Mouse (Mus musculus): ENCODE measurements around the gene Hnrnpul2. TPM values are rescaled to one million over a fixed set of nuclear protein-coding genes. Genes with fewer than 3 reads are reported as not detected.
"Not testable (repeated sequence)": the region's sequence is repeated elsewhere in the genome, so short reads cannot be mapped to it uniquely, and the experiment has no call there.

The Hnrnpul2 gene
- polyA plus RNA-seq, 1 experiment: 54.1 TPM

- Histone ChIP-seq H3K4me3 (replicated peaks) (peak overlapping the region; percentile 56), H3K9me3 (no peaks in the 10 kb centered on the region), H3K4me1 (peaks cover 42% of the 10 kb centered on the region), H3K27me3 (replicated peaks) (no peaks in the 10 kb centered on the region), H3K36me3 (replicated peaks; ENCODE audit: low read length) (peaks cover 53% of the 10 kb centered on the region)
- TF ChIP-seq FLI1 (IDR thresholded peaks at IDR 0.05; ENCODE audit: low read length) (no peak), GATA1 (IDR thresholded peaks at IDR 0.05; ENCODE audit: borderline replicate concordance, low read length) (no peak)
Observed at GRCm38 (mm10) chr19:8817001-8817400, 2.8 kb upstream of the Hnrnpul2 start.

- no peaks in the 10 kb centered on the region for H3K9me3 ChIP-seq
- H3K4me3 ChIP-seq (replicated peaks): peak overlapping the region; percentile 94
- H3K4me1 ChIP-seq: peaks cover 55% of the 10 kb centered on the region
- H3K27me3 ChIP-seq (replicated peaks): no peaks in the 10 kb centered on the region
- TF ChIP-seq GATA1 (IDR thresholded peaks at IDR 0.05; ENCODE audit: borderline replicate concordance, low read length) (no peak), FLI1 (IDR thresholded peaks at IDR 0.05; ENCODE audit: low read length) (no peak)
- peaks cover 51% of the 10 kb centered on the region for H3K36me3 ChIP-seq (replicated peaks; ENCODE audit: low read length)
Observed at GRCm38 (mm10) chr19:8818301-8818798, 1.5 kb upstream of the Hnrnpul2 start.

- Histone ChIP-seq H3K4me3 (replicated peaks) (peak within 1 kb of the TSS; percentile 94), H3K27me3 (replicated peaks) (no peaks in the 10 kb centered on the region), H3K36me3 (replicated peaks; ENCODE audit: low read length) (peaks cover 51% of the 10 kb centered on the region), H3K9me3 (no peaks in the 10 kb centered on the region), H3K4me1 (peaks cover 51% of the 10 kb centered on the region)
- TF ChIP-seq GATA1 (IDR thresholded peaks at IDR 0.05; ENCODE audit: borderline replicate concordance, low read length): no peak
- no peak for TF ChIP-seq FLI1 (IDR thresholded peaks at IDR 0.05; ENCODE audit: low read length)
Observed at GRCm38 (mm10) chr19:8818801-8819595, 812 bp upstream of the Hnrnpul2 start, which contains the start of gene Ttc9c. TSS of gene Ttc9c (minus strand) at chr19:8819333.

GRCm38 (mm10) chr19:8820424-8820956 lies 680 bp downstream of the Hnrnpul2 start:
- H3K27me3 ChIP-seq (replicated peaks): no peaks in the 10 kb centered on the region
- TF ChIP-seq FLI1 (IDR thresholded peaks at IDR 0.05; ENCODE audit: low read length) (no peak), GATA1 (IDR thresholded peaks at IDR 0.05; ENCODE audit: borderline replicate concordance, low read length) (no peak)
- H3K4me1 ChIP-seq: peaks cover 42% of the 10 kb centered on the region
- H3K9me3 ChIP-seq: no peaks in the 10 kb centered on the region
- H3K36me3 ChIP-seq (replicated peaks; ENCODE audit: low read length): peaks cover 52% of the 10 kb centered on the region
- H3K4me3 ChIP-seq (replicated peaks): peak overlapping the region; percentile 94

DNA sequence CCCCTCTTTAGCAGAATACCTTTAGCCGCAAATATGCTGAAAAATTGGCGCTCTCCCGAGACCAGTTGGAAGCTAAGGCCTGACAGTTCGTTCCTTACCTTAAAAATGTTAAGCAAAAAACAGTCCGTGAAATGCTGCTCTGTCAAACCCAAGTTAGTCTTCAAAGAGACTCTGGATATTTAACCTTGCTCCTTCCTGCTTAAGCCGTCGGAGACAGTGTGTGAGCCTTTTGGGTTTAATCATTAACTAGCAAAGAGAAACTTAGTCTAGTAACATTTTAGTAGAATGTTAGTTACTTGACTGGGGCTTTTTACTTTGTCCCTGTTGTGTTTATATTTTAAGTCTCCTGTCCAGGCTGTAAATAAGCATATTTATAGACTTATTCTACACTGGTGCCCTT lies 1.3 kb downstream of the Hnrnpul2 start:
- TF ChIP-seq GATA1 (IDR thresholded peaks at IDR 0.05; ENCODE audit: borderline replicate concordance, low read length): no peak
- no peak for TF ChIP-seq FLI1 (IDR thresholded peaks at IDR 0.05; ENCODE audit: low read length)
- Histone ChIP-seq H3K27me3 (replicated peaks) (no peaks in the 10 kb centered on the region), H3K36me3 (replicated peaks; ENCODE audit: low read length) (peaks cover 53% of the 10 kb centered on the region), H3K4me1 (peaks cover 37% of the 10 kb centered on the region), H3K9me3 (no peaks in the 10 kb centered on the region), H3K4me3 (replicated peaks) (peak overlapping the region; percentile 94)

DNA sequence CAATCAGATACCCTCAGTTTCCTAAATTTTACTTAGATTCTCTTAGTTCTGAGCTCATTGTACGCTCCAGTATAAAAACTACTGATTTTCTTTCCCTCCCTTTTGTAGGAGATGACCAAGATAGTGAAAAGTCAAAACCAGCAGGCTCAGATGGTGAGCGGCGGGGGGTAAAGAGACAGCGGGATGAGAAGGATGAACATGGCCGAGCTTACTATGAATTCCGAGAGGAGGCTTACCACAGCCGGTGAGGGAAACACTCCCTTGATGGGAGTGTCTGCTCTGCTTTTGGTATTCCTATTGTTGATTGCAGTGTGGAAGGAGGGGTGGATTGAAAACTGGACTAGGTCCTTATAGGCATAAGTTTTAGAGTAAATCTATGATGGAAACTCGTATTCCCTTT lies 2.9 kb downstream of the Hnrnpul2 start:
- Histone ChIP-seq H3K9me3 (no peaks in the 10 kb centered on the region), H3K36me3 (replicated peaks; ENCODE audit: low read length) (peaks cover 57% of the 10 kb centered on the region), H3K4me3 (replicated peaks) (peak overlapping the region; percentile 65), H3K27me3 (replicated peaks) (no peaks in the 10 kb centered on the region), H3K4me1 (peaks cover 24% of the 10 kb centered on the region)
- no peak for TF ChIP-seq GATA1 (IDR thresholded peaks at IDR 0.05; ENCODE audit: borderline replicate concordance, low read length)

DNA sequence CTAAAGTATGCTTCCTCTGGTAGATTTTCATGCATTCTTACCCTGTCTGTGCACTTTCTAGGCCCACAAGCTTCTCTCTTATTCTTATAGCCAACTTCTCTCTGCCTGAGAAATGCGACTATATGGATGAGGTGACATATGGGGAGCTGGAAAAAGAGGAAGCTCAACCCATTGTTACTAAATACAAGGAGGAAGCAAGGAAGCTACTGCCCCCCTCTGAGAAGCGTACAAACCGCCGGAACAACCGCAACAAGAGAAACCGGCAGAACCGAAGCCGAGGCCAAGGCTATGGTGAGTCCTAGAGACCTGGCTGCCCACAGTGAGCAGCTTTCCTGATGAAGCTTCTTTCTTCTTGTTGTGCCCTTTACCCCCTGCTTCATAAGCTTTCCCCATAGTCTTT lies 9.8 kb downstream of the Hnrnpul2 start, which contains the start of gene AC129217.1:
AC129217.1 (plus strand) TSS at position 114 of the 400 bp plus-strand sequence.
- Histone ChIP-seq H3K4me1 (peaks cover 20% of the 10 kb centered on the region), H3K36me3 (replicated peaks; ENCODE audit: low read length) (peaks cover 99% of the 10 kb centered on the region), H3K4me3 (replicated peaks) (no peak within 1 kb of the TSS), H3K27me3 (replicated peaks) (no peaks in the 10 kb centered on the region), H3K9me3 (no peaks in the 10 kb centered on the region)
- TF ChIP-seq FLI1 (IDR thresholded peaks at IDR 0.05; ENCODE audit: low read length): no peak
- no peak for TF ChIP-seq GATA1 (IDR thresholded peaks at IDR 0.05; ENCODE audit: borderline replicate concordance, low read length)

DNA sequence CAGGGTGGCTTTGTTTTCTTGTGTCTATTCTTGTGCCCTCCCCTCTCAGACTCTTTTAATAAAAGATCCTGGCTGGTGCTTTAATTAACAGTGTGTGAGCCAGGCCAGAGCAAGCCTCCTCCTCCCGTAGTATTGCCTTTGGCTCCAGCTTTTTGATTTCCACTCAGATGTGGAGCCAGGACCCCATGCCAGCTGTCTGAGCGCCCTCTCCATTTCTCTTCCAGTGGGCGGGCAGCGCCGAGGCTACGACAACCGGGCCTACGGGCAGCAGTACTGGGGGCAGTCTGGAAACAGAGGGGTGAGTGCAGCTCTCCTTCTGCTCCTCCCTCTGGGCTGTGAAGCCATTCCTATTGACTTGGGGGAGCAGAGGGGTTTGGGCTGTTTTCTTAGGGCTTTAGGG lies 10.9 kb downstream of the Hnrnpul2 start:
- no peaks in the 10 kb centered on the region for H3K27me3 ChIP-seq (replicated peaks)
- H3K4me3 ChIP-seq (replicated peaks): no peak overlapping the region
- H3K4me1 ChIP-seq: peaks cover 20% of the 10 kb centered on the region
- TF ChIP-seq GATA1 (IDR thresholded peaks at IDR 0.05; ENCODE audit: borderline replicate concordance, low read length): no peak
- TF ChIP-seq FLI1 (IDR thresholded peaks at IDR 0.05; ENCODE audit: low read length): no peak
- H3K36me3 ChIP-seq (replicated peaks; ENCODE audit: low read length): peaks cover 99% of the 10 kb centered on the region
- no peaks in the 10 kb centered on the region for H3K9me3 ChIP-seq

- Histone ChIP-seq H3K36me3 (replicated peaks; ENCODE audit: low read length) (peaks cover 99% of the 10 kb centered on the region), H3K4me3 (replicated peaks) (no peak overlapping the region), H3K4me1 (peaks cover 20% of the 10 kb centered on the region), H3K27me3 (replicated peaks) (no peaks in the 10 kb centered on the region), H3K9me3 (no peaks in the 10 kb centered on the region)
- no peak for TF ChIP-seq GATA1 (IDR thresholded peaks at IDR 0.05; ENCODE audit: borderline replicate concordance, low read length)
- no peak for TF ChIP-seq FLI1 (IDR thresholded peaks at IDR 0.05; ENCODE audit: low read length)
Observed at GRCm38 (mm10) chr19:8831262-8831661, 11.5 kb downstream of the Hnrnpul2 start.

GRCm38 (mm10) chr19:8832971-8833370 lies 13.2 kb downstream of the Hnrnpul2 start:
- Histone ChIP-seq H3K9me3 (no peaks in the 10 kb centered on the region), H3K36me3 (replicated peaks; ENCODE audit: low read length) (peaks cover 83% of the 10 kb centered on the region), H3K4me3 (replicated peaks) (peak overlapping the region; percentile 28), H3K27me3 (replicated peaks) (no peaks in the 10 kb centered on the region), H3K4me1 (peaks cover 28% of the 10 kb centered on the region)
- TF ChIP-seq FLI1 (IDR thresholded peaks at IDR 0.05; ENCODE audit: low read length) (no peak), GATA1 (IDR thresholded peaks at IDR 0.05; ENCODE audit: borderline replicate concordance, low read length) (no peak)

GRCm38 (mm10) chr19:8836327-8836726 lies 16.5 kb downstream of the Hnrnpul2 start:
- H3K9me3 ChIP-seq; H3K4me3 ChIP-seq (replicated peaks); H3K27me3 ChIP-seq (replicated peaks): not testable (repeated sequence)
- Histone ChIP-seq H3K36me3 (replicated peaks; ENCODE audit: low read length) (peaks cover 61% of the 10 kb centered on the region), H3K4me1 (peaks cover 48% of the 10 kb centered on the region)

All from megakaryocyte, embryonic 14.5 days (primary cell).